Mouse (Mus musculus): ENCODE measurements at regions not wholly inside any gene's neighbourhood (a gene's known extent, or its start where the extent isn't known, plus 50 kb on each side); places are given as distances from the start of the nearest gene placed in this dataset.

DNA sequence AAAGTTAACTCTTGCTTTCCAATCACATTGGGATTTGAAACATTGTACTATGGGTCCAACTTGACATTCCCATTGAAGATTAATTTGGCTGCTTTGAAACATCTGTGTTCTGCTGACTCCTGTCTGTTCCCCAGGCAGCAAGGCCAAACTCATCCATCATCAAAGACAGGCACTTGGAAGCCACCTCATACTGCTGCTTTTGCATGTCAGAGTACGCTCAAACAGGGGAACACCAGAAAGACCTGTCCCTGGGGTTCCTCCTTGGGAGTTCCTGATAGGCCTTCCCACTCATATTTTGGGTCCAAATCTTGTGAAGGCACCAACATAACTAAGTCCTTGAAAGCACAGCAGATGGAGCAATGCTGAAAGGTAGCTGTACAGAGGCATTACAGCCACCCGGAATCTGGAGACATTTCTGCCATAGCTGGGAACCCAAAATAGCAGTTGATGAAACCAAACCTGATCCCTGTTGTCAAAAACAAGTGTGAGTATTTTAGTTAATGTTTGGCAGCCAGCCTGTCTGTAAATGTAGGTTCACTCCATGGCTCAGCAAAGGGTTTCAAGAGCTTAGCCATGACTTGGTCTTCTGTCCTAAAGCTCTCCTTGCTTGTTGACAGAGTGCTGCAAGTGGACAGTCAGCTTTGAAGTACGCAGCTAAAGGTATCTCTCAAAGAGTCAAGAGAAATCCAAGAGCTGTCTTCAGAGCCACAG, 147.0 kb upstream of the Spag17 start:
- DNase-seq = no peak

DNA sequence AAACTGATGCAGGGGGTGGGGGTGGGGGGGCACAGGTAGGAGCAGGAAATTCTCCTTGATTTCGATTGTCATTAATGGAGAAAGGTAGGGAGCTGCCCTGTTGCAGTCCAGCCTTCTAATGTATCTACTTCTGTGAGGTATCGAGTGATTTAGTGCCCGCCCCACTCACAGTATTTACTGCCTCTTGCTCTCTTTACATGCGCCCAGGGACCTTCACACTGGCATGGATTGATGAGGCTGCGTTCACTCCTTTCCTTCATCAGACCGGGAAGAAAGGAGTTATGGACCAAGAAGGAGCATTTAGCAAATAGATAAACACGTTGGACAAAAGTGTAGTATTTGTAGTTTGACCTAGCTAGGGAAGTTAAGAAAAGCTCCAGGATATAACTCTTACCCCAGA, 145.6 kb upstream of the Spag17 start:
- no peak for DNase-seq

DNA sequence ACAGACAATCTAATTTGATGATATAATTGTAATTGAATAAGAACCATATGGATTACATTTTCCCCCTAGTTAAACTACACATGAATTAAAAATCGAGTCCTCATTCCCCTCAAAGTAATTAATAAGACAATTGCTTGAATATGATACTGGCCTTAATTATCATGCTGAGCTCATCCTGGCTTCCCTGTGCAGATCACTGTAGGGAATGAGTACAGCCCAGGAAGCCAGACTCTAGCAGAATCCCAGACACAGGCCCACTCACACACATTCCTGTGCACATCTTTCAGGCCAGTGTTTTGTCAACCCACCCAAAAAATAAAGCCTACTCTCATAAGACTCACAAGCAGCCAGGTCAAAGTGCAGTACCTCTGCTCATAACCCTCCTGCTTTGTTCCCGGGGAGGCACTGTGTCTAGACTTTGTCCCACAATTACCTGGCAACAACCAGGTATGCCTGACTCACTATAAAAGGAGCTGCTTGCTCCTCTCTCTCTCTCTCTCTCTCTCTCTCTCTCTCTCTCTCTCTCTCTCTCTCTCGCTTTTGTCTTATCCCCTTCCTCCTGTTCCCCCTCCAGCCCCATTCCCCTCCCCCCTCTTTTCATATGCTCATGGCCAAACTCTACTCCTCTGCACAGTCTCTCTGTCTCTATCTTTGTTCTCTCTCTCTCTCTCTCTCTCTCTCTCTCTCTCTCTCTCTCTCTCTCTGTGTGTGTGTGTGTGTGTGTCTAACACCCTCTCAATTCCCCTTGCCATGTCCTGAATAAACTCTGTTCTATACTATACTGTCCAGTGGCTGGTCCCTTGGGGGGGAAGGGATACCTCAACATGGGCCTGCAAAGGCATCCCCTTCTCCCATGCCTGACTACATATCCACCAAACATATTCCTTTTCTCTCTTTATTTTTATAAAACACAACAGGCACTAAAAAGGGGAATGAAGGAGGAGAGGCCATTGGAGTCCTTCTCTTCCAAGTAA, 143.7 kb upstream of the Spag17 start:
- no peak for DNase-seq

DNA sequence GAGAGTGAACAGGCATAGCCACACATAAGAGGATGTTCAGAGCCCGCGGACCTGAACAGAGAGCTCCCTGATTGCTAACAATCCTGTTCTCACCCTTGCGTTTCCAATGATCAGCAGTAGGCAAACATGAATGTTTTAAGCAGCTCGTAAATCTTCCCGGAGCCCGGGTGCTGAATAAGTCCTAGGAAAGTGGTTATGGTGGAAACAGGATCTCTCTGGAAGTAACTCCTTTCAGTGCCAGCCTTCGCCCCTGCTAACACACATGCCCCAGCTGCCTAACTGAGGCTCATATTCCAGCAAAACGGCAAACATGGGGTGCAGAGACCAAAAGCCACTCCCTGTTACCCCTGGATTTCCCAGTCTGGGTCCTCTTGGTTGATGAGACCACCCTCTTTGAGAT, 135.5 kb upstream of the Spag17 start:
- DNase-seq = no peak

DNA sequence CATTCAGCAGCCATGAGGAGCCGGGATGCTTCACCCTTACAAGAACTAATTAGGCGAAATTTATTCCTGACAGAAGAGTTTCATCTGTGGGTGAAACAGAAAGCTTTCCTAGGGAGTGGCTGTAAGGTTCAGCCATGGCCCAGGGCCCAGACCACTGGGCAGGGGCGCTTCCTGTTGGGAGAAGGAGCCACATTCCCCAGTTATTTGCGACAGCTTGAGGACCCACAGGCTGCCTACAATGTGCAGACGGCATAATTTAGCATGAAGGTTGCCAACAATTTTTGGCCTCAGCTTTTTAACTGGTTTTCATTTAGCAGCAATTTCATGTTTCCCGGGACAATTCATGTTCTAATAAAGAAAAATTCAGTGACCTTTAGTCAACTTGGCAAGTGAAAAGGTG, 106.7 kb upstream of the Spag17 start:
- no peak for DNase-seq

DNA sequence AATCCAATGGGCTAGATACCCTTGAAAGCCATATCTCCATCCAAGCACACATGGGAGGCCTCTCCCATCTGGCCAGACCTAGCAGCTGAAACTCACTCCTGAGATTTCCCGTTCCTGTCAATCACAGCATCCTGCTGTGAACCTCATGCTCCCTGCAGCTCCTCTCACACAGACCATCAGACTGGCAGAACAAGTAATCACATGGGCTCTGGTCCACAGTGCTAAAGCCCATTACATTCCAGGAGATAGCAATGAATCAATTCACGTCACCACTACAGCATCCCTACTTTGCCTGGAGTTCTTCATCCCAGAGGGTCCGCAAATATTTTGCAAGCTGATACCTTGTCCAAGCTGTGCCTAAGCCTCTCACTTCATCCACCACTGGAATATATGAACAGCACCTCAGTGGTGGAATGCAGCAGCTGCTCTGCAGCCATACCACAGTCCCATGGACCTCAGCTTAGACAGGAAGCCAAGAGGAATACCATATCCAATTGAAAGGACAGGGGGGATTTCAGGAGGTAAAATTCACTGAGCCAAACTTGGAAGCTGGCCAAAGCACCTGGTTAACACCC, 99.2 kb upstream of the Spag17 start:
- no peak for DNase-seq

DNA sequence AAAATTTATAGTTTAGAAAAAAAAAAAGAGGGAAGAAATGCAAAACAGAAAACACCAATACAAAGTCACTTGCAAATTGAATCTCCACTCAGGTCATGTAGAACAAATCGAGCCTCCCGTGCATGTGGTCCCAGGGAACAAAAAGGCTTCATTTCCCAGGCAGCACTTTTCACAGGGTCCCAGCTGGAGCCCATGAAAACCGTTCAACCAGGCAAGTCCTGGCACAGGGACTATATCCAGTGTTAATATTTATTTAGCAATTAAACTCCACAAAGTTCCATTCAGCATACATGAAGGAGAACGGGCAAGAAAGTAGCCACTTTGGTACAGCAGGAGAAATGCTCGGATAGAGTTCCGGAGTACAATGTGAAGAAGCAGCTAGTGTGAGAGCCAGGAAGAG, 93.9 kb upstream of the Spag17 start:
- no peak for DNase-seq

DNA sequence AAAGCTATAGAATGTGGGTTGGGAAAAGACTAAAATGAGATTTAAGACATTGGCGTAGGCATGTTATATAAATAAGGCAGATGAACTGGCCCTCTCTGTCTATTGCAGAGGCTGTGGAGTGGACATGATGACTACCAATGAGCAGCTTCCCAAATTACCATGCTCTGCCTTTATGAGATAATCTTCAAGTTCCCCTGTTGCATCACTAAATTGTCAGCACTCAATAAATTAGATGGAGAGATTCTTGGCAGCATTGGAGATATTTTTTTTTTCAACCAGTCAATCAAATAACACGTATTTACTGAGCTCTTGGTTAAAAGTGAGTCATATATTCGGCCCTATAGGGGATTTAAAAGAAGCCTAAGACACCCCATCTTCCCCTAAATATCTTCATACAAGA, 91.6 kb upstream of the Spag17 start:
- no peak for DNase-seq

DNA sequence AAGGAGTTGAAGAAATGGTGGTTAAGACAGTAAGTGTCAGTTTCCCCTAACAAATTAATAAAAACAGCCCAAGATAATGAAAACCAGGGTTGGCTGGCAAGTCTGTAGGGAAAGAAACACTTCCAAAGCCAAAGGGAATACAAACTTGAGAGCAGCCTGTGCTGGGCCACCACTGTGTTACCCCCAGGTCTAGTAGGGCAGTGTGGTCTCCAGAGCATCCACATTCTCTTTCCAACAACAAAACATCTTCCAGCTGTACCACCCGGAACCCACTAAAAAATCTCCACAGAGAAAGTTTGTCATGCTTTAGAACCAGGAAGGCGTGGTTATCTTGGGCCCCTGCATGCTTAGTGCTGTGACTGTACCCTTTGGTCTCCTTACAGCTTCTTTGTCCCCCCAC, 89.4 kb upstream of the Spag17 start:
- no peak for DNase-seq

DNA sequence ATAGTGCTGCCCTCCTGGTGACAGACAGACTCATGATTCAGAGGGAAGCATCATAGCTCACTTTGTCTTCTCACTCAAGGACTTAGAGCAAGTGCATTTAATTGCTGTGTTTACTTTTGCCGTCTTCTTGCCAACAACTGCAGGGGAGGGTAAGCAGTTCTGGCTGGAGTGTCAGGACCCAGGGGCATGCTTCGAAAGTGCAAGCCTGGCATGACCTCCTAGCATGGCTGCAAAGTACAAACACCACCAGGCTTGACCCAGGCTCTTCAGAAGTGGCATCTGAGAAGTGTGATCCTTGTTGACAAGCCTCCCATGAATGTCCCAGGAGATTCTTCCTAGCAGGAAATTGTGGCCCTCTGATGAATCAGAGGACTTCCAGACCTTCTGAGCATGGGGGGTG, 87.4 kb upstream of the Spag17 start:
- DNase-seq = no peak

DNA sequence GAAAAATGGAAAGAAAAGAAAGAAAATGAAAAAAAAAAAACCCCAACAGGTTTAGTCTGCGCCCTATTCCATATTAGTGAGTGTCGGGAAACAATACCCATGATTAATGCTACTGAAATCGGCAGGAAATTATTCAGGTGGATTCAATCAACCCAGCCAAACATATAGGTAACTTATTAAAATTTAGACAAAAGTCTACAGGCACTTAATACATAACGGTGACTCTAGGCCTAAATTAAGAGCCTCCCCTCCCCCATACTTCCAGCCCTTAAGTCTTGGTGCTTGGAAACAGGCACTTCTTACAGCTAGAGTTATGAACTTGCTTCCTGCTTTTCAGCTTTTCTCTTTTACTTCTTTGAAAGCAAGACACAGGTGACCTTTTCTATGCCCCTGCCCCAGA, 74.7 kb upstream of the Spag17 start:
- DNase-seq = no peak

DNA sequence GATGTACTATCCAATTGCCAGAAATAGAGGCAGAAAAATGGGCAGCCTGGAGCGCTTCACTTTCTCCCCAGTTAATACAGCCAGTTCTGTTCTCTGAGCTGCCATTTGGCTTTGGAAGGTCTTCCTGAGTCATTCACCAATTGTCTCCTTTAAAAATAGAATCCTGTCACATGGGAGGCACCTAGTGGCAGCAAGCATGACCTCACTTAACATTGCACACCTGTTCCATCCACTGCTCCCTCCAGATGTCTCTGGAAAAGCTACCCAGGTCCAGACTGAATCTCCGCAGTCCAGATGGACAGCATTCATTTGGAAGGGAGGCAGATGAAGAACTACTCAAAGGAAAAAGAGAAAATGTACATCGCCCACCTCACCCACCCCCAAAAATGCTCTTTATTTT, 73.9 kb upstream of the Spag17 start:
- DNase-seq = no peak

DNA sequence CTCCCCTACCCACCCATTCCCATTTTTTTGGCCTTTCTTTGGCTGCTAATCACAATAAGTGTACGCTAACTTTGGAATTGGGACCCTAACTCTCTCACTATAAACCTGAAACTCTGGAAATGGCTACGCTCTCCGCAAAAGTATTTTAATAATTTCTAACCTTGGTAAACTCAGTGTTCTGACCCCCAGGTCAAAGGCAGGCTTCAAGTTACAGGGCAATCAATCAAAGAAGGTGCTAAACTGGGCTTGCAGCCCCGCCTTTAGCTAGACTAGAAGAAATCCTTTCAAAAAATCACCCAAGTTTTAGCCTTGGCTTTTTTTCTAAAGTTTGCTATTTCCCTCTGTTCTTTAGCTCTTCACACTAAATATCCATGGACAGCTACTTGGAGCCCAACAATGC, 72.4 kb upstream of the Spag17 start:
- DNase-seq = no peak

DNA sequence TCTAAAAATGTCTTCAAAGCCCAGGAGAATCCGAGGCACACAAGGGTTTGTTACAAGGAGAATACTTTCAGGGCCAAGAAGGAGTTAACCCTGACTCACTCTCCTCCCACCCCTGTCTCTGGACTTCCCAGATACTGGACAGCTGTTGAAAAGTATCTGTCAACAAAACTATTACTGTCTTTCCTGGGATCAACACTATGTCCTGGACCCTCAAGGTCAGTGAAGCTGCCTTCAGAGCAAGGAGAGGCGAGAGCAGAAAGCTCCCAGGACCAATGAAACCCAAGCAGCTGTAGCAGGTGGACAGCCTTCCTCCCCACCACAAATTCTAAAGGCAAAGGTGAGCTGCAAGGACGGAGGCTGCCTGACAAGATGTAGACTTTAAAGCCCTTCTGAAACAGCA, 70.1 kb upstream of the Spag17 start:
- no peak for DNase-seq

DNA sequence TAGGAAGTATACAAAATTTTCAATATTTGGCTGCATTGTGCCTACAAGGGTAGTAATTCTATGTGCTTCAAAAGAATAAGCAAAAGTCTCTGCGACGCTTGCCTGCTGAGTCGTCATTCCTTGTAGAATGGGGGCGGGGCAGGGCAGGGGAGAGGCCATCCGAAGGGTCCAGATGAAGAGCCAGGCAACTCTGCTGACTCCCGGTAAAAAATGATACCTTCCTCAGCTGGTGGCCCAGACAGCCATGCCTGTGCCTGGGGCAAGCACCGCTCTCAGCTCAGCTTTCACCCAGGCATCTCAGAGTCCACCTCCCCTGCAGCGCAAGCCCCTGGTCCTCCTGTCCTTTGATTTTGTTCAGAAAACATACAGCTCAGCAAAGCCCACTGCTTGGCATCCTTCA, 67.2 kb upstream of the Spag17 start:
- no peak for DNase-seq

DNA sequence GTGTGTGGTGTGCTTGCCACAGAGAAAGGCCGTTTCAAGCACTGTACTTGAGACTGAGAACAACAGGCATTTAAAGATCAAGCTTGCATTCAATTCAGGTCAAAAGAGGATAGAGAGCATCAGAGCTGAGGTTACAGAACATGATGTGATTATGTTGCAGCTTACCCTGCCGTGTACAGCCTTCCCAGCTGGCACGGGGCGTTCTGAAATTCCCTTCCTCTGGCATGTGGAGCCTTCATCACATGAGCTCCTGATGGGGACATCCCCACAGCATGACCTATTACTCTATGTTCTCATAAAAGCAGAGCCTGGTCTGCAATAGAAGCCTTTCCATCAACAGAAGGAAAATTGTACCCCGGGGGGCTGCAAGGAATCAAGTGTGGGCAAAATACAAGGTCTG, 62.5 kb upstream of the Spag17 start:
- DNase-seq = no peak

DNA sequence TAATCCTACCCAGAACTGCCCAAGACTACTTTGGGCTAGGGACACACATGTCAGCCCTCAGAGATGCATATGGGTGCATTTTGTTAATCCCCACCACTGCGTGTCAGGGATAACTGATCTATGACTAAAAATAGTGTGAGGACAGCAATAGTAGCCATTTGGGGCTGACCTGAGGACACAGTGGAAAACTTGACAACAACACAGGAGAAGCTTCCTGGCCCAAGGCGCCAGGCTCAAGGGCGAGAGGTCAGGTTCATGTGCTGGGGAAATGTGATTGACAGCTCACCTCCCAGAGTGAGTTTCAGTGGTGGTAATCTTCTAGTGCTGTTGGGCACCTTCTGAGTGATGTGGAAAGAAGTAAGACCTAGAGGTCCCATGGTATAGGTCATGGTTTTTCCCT, 62.0 kb upstream of the Spag17 start:
- DNase-seq = no peak

All from right cerebral cortex, postnatal 14 days (tissue).